Mouse (Mus musculus): ENCODE measurements around the gene Rdh1.

Rdh1 gene

GRCm38 (mm10) chr10:127759181-127760110, at the start of gene Rdh1, which contains the start of gene Rdh16f1:
Gene Rdh1, plus strand, starts transcription at chr10:127759721.
Gene Rdh16f1, plus strand, starts transcription at chr10:127759787.
- no peak for DNase-seq (ENCODE audit: low read depth, low spot score)

- no peak for DNase-seq (ENCODE audit: low read depth, low spot score)
Observed at GRCm38 (mm10) chr10:127710331-127710730, 49.2 kb upstream of the Rdh1 start.

DNA sequence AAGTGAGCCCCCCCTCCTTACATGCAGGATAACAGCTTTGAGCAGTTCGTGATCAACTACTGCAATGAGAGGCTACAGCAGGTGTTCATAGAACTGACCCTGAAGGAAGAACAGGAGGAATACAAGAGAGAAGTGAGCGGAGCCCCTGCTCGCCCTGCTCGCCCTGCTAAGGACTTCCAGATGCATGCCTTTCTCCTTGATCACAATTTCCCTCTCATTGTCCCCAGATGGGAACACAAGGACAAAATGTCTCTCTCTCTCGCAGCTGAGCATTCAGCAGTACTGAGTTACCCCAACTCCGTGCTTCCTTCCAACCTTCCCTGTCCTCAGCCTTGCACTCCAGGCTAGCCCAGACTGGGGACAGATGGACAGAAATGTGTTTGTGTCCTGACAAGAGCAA, 46.8 kb upstream of the Rdh1 start:
- peak; percentile 64 for DNase-seq (ENCODE audit: low read depth, low spot score)

DNA sequence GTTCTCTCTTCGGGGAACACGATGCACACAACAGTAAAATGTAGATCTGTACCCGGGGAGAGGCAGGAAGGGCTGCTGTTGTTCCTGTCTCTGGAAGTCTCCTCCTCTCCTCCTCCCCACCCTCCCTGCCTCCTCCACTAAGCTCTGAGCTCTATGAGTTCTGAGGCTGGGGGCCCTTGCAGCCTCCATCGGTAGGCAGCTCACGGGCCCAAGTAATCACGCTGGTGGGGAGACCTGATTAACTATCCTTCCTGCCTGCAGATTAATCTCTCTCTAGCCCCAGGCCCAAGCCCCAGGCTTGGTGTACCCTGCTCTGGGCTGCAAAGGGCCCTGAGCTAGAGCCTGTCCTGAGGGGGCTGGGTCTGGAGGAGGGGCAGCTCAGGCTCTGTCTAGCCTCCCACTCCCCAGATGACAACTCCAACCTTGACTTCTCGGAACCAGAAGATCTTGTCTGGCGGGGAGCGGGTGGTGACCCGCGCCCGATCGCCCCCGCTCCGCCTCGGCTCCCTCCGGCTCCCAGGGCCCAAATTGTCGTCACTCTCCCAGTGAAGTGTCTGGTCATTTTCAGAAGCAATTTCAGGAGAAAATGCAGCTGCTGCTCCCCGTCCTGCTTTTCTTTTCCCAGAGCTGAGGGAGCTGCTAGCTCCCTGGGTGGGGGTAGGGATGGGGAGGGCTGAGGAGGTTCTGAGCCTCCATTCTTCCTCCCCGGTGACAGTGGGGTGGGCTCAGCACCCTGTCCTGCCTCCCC, 37.7 kb upstream of the Rdh1 start:
- no peak for DNase-seq (ENCODE audit: low read depth, low spot score)

GRCm38 (mm10) chr10:127724178-127724577, 35.3 kb upstream of the Rdh1 start, which contains the start of gene Tac2:
Gene Tac2, plus strand, starts transcription at chr10:127724478.
- no peak for DNase-seq (ENCODE audit: low read depth, low spot score)

GRCm38 (mm10) chr10:127725136-127725535, 34.4 kb upstream of the Rdh1 start:
- DNase-seq (ENCODE audit: low read depth, low spot score) = no peak

- DNase-seq (ENCODE audit: low read depth, low spot score) = no peak
Observed at GRCm38 (mm10) chr10:127728437-127728836, 31.1 kb upstream of the Rdh1 start.

DNA sequence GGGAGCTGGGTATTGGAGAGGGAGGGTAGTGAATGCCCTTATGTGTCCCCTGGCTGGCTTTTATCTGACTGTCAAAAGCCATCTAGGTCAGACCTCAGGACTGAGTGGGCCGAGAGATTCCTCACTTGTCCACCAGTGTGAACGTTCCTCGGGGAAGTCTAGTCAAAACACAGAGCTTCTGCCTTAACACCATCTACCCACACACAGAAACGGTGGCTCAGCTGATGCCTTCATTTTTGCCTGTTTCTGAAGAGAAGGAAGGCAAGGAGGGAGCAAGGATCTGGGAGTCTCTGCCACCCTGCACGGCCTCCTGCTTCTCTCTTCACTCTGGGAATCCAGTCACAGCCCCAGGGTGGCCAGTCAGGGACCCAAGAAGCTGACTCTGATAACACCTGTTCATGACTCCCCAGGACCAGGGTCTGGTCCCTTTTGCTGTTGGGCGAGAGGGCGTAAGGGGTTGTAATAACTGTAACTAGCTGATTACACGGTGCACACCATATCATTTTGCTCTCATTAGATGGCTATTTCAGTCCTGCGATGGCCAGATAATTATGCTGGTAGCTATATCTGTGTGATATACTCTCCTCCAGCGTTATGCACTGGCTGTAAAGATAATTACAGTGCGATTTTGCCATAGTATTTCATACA, 29.1 kb upstream of the Rdh1 start:
- no peak for DNase-seq (ENCODE audit: low read depth, low spot score)

DNA sequence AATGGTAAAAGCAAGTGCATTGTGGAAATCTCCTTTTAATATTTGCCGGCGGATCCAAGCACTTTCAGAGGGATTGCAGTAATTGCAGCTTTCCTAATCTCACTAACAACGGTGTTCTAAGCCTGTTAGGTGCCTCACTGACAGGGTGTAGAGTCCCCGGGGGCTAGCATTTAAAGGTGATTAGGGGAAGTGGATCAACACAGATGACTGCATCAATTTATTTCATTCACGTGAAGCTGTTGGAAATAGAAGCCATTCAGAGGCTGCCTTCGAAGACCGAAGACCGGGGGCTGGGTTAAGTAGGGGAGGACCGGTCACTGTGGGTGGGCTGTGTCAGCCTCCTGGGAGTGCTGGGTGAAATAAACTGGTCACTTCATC, 28.6 kb upstream of the Rdh1 start:
- no peak for DNase-seq (ENCODE audit: low read depth, low spot score)

DNA sequence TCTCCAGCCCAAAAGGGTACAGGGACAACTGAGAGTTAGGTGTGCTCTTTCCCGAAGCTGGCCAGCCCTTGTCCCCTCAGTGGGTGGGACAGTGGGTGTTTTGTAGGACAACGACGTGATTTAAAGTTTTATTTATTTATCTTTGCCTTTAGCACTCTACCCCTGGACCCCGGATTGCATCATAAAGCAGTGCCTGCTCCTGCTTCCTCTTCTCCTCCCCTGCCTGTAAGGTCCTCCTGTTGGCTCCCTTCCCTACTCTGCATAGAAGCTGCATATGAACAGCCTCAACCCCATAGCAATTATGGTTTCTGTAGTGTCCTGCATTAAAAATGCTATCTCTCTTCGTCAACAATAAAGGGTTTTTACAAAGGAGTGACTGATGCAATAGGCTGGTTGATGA, 28.1 kb upstream of the Rdh1 start:
- no peak for DNase-seq (ENCODE audit: low read depth, low spot score)

DNA sequence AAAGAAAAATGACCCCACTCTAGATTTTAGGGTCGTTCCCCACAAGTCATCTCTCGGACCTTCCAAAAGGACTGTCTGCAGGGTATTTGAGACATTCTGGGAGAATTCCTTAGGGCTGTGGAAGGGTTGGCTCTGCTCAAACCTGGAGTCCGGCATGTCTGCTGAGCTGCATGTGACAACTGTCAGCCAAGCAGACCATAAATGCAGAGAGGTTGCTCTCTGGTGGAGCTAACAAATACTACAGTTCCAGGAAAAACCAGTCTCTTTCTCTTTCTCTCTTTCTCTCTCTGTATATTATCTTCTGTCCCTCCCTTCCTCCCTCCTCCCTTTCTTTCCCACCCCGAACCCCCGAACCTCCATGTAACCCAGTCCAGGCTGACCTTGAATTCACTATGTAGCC, 25.1 kb upstream of the Rdh1 start:
- no peak for DNase-seq (ENCODE audit: low read depth, low spot score)

DNA sequence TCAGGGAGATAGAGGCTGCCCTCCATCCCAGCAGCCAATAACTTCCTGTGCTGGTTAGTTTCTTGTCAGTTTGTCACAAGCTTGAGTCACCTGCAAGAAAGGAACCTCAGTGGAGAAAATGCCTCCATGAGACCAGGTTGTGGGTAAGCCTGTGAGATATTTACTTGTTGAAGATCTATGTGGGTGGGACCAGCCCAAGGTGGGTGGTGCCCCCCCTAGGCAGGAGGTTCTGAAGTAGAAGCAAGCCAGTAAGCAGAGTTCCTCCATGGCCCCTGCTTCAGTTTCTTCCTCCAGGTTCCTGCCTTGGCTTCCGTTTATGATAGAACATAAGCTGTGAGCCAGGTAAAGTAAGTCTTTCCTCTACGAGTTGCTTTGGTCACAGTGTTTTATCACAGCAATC, 23.3 kb upstream of the Rdh1 start:
- DNase-seq (ENCODE audit: low read depth, low spot score) = no peak

- no peak for DNase-seq (ENCODE audit: low read depth, low spot score)
Observed at GRCm38 (mm10) chr10:127736916-127737315, 22.6 kb upstream of the Rdh1 start.

- DNase-seq (ENCODE audit: low read depth, low spot score) = no peak
Observed at GRCm38 (mm10) chr10:127737552-127737951, 22.0 kb upstream of the Rdh1 start.

DNA sequence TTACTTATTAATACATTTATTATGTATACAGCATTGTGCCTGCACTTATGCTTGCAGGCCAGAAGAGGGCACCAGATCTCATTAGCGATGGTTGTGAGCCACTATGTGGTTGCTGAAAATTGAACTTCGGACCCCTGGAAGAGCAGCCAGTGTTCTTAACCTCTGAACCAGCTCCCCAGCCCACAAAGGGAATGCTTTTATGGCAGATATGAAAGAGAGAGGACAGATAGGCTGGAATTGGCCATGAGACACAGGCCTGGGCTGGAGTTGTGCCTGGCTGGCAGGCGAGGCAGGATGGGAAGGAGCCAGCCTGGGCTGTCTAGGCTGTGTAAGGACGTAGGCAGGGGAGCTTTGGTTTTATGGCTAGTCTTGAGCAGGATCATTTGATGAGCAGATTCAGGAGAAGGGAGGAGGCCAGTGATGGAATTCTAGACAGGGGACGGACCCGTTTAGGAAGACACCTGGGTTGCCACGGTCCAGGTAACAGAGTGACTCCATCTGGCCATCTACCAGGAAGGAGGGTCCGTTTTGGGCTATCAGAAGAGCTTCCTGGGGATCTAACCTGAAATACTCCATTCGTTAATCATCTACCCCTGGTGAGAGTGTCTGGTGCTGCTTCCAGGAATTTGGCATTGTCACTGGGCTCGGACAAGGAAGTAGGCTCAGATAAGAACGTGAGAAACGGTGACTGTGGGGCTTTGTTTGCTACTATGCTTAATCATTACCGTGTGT, 21.2 kb upstream of the Rdh1 start:
- peak; percentile 57 for DNase-seq (ENCODE audit: low read depth, low spot score)

GRCm38 (mm10) chr10:127739083-127739660, 20.3 kb upstream of the Rdh1 start, which contains the start of gene Zbtb39:
Gene Zbtb39, plus strand, starts transcription at chr10:127739538.
- DNase-seq (ENCODE audit: low read depth, low spot score) = peak; percentile 76

DNA sequence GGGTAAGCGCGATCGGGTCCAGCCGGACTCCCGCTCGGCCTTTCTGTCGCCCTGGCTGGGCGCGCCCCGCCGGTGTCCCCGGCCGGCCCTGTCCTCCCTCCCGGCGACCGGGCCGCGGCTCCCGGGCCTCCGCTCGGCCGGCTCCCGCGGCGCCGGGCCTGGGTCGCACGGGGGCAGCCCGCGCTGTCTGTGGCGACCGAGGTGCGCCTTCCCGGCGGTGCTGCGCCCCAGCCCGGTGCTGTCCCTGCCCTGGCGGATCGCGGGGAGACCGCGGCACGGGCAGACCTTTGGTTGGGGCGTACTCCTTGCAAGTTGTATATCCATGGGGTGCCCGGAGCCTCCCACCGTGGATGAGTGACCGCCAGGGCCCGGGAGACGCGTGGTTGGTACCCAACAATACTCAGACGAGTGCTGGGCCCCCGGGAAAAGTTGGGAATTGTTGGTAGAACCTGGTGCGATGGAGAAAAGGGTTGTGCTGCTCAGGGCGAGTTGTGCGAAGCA, 19.8 kb upstream of the Rdh1 start:
- DNase-seq (ENCODE audit: low read depth, low spot score) = no peak

GRCm38 (mm10) chr10:127744661-127745060, 14.9 kb upstream of the Rdh1 start:
- peak; percentile 38 for DNase-seq (ENCODE audit: low read depth, low spot score)

DNA sequence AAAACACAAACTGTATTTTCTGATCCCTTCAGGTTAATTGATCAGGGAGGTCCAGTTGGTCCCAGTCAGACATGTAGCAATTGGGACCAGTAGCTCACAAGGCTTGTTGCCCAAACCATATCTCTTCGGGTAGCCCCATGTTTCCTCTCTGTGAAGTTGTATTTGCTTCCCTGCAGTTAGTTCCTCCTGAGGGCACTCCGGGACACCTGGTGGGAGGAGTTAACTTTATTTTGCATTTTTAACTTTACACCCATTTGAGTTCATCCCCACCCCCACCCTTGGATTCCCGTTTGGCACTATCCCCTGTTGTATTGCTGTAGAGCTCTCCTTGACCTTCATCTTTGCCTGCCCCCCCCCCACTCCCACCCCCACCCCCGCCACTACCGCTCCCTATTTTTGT, 13.6 kb upstream of the Rdh1 start:
- DNase-seq (ENCODE audit: low read depth, low spot score) = no peak

GRCm38 (mm10) chr10:127747254-127747653, 12.3 kb upstream of the Rdh1 start:
- no peak for DNase-seq (ENCODE audit: low read depth, low spot score)

All from forelimb bud, embryonic 11.5 days (tissue).